17 mouse cellular contexts compared by ENCODE assay signal in the genomic region with DNA sequence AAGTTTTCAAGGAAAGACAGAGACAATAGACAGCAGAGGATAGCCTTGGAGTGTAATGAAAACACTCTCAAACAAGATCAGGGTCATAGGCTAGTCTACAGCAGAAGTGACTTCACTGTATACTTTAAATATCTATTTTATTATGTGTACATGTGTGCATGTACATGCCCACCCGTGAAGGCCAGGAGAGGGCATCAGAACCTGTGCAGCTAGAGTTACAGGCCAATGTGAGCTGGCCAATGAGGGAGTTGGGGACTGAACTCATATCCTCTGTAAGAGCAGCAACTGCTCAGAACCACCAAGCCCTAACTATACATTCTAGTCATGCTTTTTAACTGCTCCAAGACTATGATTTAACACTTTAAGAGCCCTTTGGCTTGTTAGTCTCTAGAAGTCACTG. TPM values are rescaled to one million over a fixed set of nuclear protein-coding genes. Genes with fewer than 3 reads are reported as not detected.
DNase-seq lines count a peak whose midpoint lies in the region; ATAC-seq and TF ChIP-seq lines count a peak whose summit lies in the region.
"Had no signal": no experiment of that assay in that cellular context is flagged by ENCODE, and none has a peak within 500 bp of the region (broad histone marks: within the 10 kb centered on the region; RNA-seq: fewer than 3 reads in every experiment).

No protein-coding gene starts in this region.

- H3K9ac ChIP-seq in kidney, postnatal 0 days (ENCODE audit: low read depth, low read length) = no peak overlapping the region
- no peak overlapping the region for H3K9ac ChIP-seq in liver, embryonic 15.5 days
- H3K9ac ChIP-seq in hindbrain, embryonic 16.5 days (ENCODE audit: low read depth, low read length) = no peak overlapping the region
- H3K9ac ChIP-seq in neural tube, embryonic 15.5 days (replicated peaks) = no peak overlapping the region
- H3K9ac ChIP-seq: embryonic facial prominence, embryonic 15.5 days; forebrain, embryonic 15.5 days had no signal

- no peak overlapping the region for H3K27ac ChIP-seq in kidney, postnatal 0 days
- H3K27ac ChIP-seq in liver, embryonic 15.5 days (replicated peaks) = peak overlapping the region; percentile 67
- H3K27ac ChIP-seq in hindbrain, embryonic 16.5 days (ENCODE audit: low read depth, low read length) = no peak overlapping the region
- no peak overlapping the region for H3K27ac ChIP-seq in neural tube, embryonic 15.5 days (replicated peaks)
- H3K27ac ChIP-seq: embryonic facial prominence, embryonic 15.5 days; forebrain, embryonic 15.5 days had no signal

- no peak for DNase-seq in kidney, postnatal 0 days (ENCODE audit: low spot score)
- DNase-seq in kidney, postnatal 36 days = no peak
- DNase-seq in thymus, postnatal 4 days = peak; percentile 42
- DNase-seq in thymus, postnatal 10 days (ENCODE audit: low spot score in 2 of 2) = no peak
- DNase-seq in frontal cortex, postnatal 25 days (ENCODE audit: low spot score in 2 of 2) = no peak
- DNase-seq: cerebellum, adult 11-12 months; heart, postnatal 36 days; kidney, postnatal 14 days; lung, postnatal 36 days; right cerebral cortex, adult 18-20 months had no signal

- H3K9me3 ChIP-seq in kidney, postnatal 0 days (replicated peaks; ENCODE audit: low read length) = no peaks in the 10 kb centered on the region
- no peaks in the 10 kb centered on the region for H3K9me3 ChIP-seq in liver, embryonic 15.5 days (replicated peaks)
- H3K9me3 ChIP-seq in hindbrain, embryonic 16.5 days (ENCODE audit: control insufficient read depth, low read length) = no peaks in the 10 kb centered on the region
- H3K9me3 ChIP-seq in neural tube, embryonic 15.5 days (replicated peaks) = no peaks in the 10 kb centered on the region
- H3K9me3 ChIP-seq: embryonic facial prominence, embryonic 15.5 days; forebrain, embryonic 15.5 days had no signal

- no peak for ATAC-seq in kidney, postnatal 0 days (replicated peaks; ENCODE audit: low FRiP score, low read depth)
- ATAC-seq in liver, embryonic 15.5 days (ENCODE audit: insufficient read depth) = no peak
- no peak for ATAC-seq in hindbrain, embryonic 16.5 days
- ATAC-seq in neural tube, embryonic 15.5 days (ENCODE audit: low FRiP score) = no peak
- ATAC-seq: activated CD4-positive, CD25-positive, alpha-beta regulatory T cell, adult 4 months; forebrain, embryonic 15.5 days; midbrain, embryonic 16.5 days had no signal

- TF ChIP-seq CTCF in kidney, postnatal 0 days (IDR thresholded peaks at IDR 0.05; ENCODE audit: low read depth) = peak; percentile 26; the same call in 1 of the 2 replicates

- no peak overlapping the region for H3K4me3 ChIP-seq in kidney, postnatal 0 days (replicated peaks; ENCODE audit: low read depth, low read length)
- no peak overlapping the region for H3K4me3 ChIP-seq in liver, embryonic 15.5 days (replicated peaks)
- no peak overlapping the region for H3K4me3 ChIP-seq in hindbrain, embryonic 16.5 days (ENCODE audit: low read length)
- H3K4me3 ChIP-seq in neural tube, embryonic 15.5 days (replicated peaks) = no peak overlapping the region
- H3K4me3 ChIP-seq: embryonic facial prominence, embryonic 15.5 days; forebrain, embryonic 15.5 days had no signal

- no peaks in the 10 kb centered on the region for H3K36me3 ChIP-seq in kidney, postnatal 0 days (ENCODE audit: insufficient read depth, low read length)
- H3K36me3 ChIP-seq in liver, embryonic 15.5 days (replicated peaks) = no peaks in the 10 kb centered on the region
- H3K36me3 ChIP-seq in hindbrain, embryonic 16.5 days (ENCODE audit: control insufficient read depth, insufficient read depth, low read length) = no peaks in the 10 kb centered on the region
- no peaks in the 10 kb centered on the region for H3K36me3 ChIP-seq in neural tube, embryonic 15.5 days
- H3K36me3 ChIP-seq: embryonic facial prominence, embryonic 15.5 days; forebrain, embryonic 15.5 days had no signal

- H3K4me1 ChIP-seq in kidney, postnatal 0 days (replicated peaks; ENCODE audit: insufficient read depth, low read length) = peaks cover 3% of the 10 kb centered on the region; the same call in 1 of the 2 replicates
- H3K4me1 ChIP-seq in liver, embryonic 15.5 days (replicated peaks) = peaks cover 79% of the 10 kb centered on the region
- H3K4me1 ChIP-seq in hindbrain, embryonic 16.5 days (ENCODE audit: control insufficient read depth, insufficient read depth, low read depth, low read length) = peaks cover 13% of the 10 kb centered on the region
- peaks cover 17% of the 10 kb centered on the region for H3K4me1 ChIP-seq in neural tube, embryonic 15.5 days

- no peaks in the 10 kb centered on the region for H3K27me3 ChIP-seq in kidney, postnatal 0 days (ENCODE audit: insufficient read depth, low read length)
- H3K27me3 ChIP-seq in liver, embryonic 15.5 days = no peaks in the 10 kb centered on the region
- no peaks in the 10 kb centered on the region for H3K27me3 ChIP-seq in hindbrain, embryonic 16.5 days (replicated peaks; ENCODE audit: control insufficient read depth, insufficient read depth, low read length)
- H3K27me3 ChIP-seq in neural tube, embryonic 15.5 days (replicated peaks) = no peaks in the 10 kb centered on the region
- H3K27me3 ChIP-seq: embryonic facial prominence, embryonic 15.5 days; forebrain, embryonic 15.5 days had no signal

- WGBS in kidney, postnatal 0 days = 33% methylated on average over 1 of the region's 1 CpGs
- WGBS in liver, embryonic 15.5 days (ENCODE audit: insufficient replicate concordance) = 41% methylated on average over 1 of the region's 1 CpGs
- WGBS in hindbrain, embryonic 16.5 days = 89% methylated on average over 1 of the region's 1 CpGs
- 78% methylated on average over 1 of the region's 1 CpGs for WGBS in neural tube, embryonic 15.5 days

- no peak overlapping the region for H3K4me2 ChIP-seq in kidney, postnatal 0 days (ENCODE audit: low read length)
- no peak overlapping the region for H3K4me2 ChIP-seq in liver, embryonic 15.5 days
- no peak overlapping the region for H3K4me2 ChIP-seq in hindbrain, embryonic 16.5 days (ENCODE audit: low read length)
- H3K4me2 ChIP-seq in neural tube, embryonic 15.5 days = no peak overlapping the region
- H3K4me2 ChIP-seq: embryonic facial prominence, embryonic 15.5 days; forebrain, embryonic 15.5 days had no signal

RNA-seq across cellular contexts. Expression of a gene that starts 51.0 kb away (rescaled TPM):
- 22.1 and 22.7 TPM in 2 replicates for polyA plus RNA-seq in kidney, postnatal 0 days (2015; fragmentation: Nextera tagmentation; extraction: Ambion mirVana)
- polyA plus RNA-seq in liver, embryonic 15.5 days (2015; fragmentation: Nextera tagmentation; extraction: Ambion mirVana) = 24.4 and 29.4 TPM in 2 replicates
- polyA plus RNA-seq in hindbrain, embryonic 16.5 days (2015; fragmentation: Nextera tagmentation; extraction: Ambion mirVana) = 23.9 and 25.5 TPM in 2 replicates
- 27.8 TPM in 2 replicates for polyA plus RNA-seq in neural tube, embryonic 15.5 days (2015; fragmentation: Nextera tagmentation; extraction: Ambion mirVana)
